Mouse (Mus musculus): Measurements from ENCODE around the gene Slc9a5.

GRCm38 (mm10) chr8:105374513-105374966 lies 25.9 kb downstream of the Slc9a5 start:
- no peak for TF ChIP-seq TAL1 (IDR thresholded peaks at IDR 0.05; ENCODE audit: low read length)
- no peak for TF ChIP-seq GATA1 (IDR thresholded peaks at IDR 0.05; ENCODE audit: low read length)

Measured in erythroblast, embryonic 14.5 days (primary cell).